Mouse (Mus musculus) spleen, adult 2 months (tissue): ENCODE data around the gene Gm20388. TPM values are rescaled to one million over a fixed set of nuclear protein-coding genes. Genes with fewer than 3 reads are reported as not detected.

Experiments
- DNase-seq, 2 experiments: peaks; one replicate each; pipeline versions ENCODE4 v3.0.0 to v3.0.0-alpha.2; 2012 to 2021; ENCODE audit warnings: low spot score in 2 of 2, low read depth in 1 of 2
- H3K27ac ChIP-seq: fragments of 200-500 bp; 2 replicates; pipeline ENCODE4 v1.5.1; 2012; ENCODE audit warnings: low read length, inconsistent platforms; ENCODE audit not compliant: insufficient read depth
- H3K27me3 ChIP-seq: fragments of 200-500 bp; 2 replicates; pipeline ENCODE4 v1.6.1; 2012; ENCODE audit warnings: mild to moderate bottlenecking, moderate library complexity, low read length, inconsistent platforms; ENCODE audit not compliant: control insufficient read depth, insufficient read depth
- H3K36me3 ChIP-seq: fragments of 200-500 bp; 2 replicates; pipeline ENCODE4 v1.6.1; 2012; ENCODE audit warnings: mild to moderate bottlenecking, low read length, inconsistent platforms; ENCODE audit not compliant: control insufficient read depth, insufficient read depth
- H3K4me1 ChIP-seq: fragments of 200-500 bp; 2 replicates; pipeline ENCODE4 v1.6.1; 2011; ENCODE audit warnings: inconsistent platforms; ENCODE audit not compliant: control insufficient read depth, insufficient read depth, insufficient read length
- H3K4me3 ChIP-seq: fragments of 200-500 bp; 2 replicates; pipeline ENCODE4 v1.5.1; 2011; ENCODE audit warnings: mild to moderate bottlenecking, inconsistent platforms; ENCODE audit not compliant: insufficient read depth, insufficient read length; ENCODE audit errors: extremely low read depth
- CTCF ChIP-seq: fragments of 200-500 bp; IDR thresholded peaks from 2 replicates; pipeline ENCODE4 v1.5.1; 2011; ENCODE audit warnings: mild to moderate bottlenecking, inconsistent platforms; ENCODE audit not compliant: insufficient read depth, insufficient read length, insufficient replicate concordance; ENCODE audit errors: extremely low read depth
- POLR2A ChIP-seq: fragments of 200-500 bp; IDR thresholded peaks from 2 replicates; pipeline ENCODE4 v1.6.1; 2011; ENCODE audit warnings: low read depth, low read length, inconsistent platforms
- whole genome bisulfite sequencing: fragments of 180-500 bp; shearing (Covaris S2); methylation state at CpG from one replicate; pipeline ENCODE4 v1.1.7; 2018; 5-methylcytosine and 5-hydroxymethylcytosine counted together
- polyA plus RNA-seq: library from polyadenylated mRNA; depleted of rRNA; stranded (reverse); fragments of >200 nt; gene quantifications from 2 replicates; pipeline ENCODE4 v1.2.3, GENCODE M21; 2012

The Gm20388 gene
- polyA plus RNA-seq, 1 experiment, result 26.1 TPM

DNA sequence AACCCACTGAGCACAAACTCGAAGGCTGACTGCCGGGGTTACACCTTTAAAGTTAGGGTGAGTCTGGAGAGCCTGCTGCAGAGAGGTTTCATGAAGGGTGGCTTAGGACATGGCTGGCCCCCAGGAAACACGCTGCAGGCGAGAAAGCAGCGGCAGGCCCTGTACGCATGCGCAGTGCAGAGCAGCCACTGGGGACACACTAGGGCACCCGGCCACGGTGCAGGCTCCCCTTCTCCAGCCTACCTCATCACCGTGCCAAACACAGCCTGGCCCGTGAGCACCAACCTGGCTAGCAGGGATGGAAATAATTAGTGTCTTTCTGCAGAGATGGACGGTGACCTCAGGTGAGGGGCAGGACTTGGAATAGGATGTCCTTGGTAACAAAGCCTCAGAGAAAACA, 2175.4 kb downstream of the Gm20388 start:
- Histone ChIP-seq H3K27me3 (no peaks in the 10 kb centered on the region), H3K36me3 (no peaks in the 10 kb centered on the region), H3K4me1 (no peaks in the 10 kb centered on the region), H3K27ac (no peak overlapping the region), H3K4me3 (no peak overlapping the region)
- no peak for TF ChIP-seq CTCF
- no peak for TF ChIP-seq POLR2A
- no peak for DNase-seq
- WGBS, result 85% methylated on average over 12 of the region's 12 CpGs

DNA sequence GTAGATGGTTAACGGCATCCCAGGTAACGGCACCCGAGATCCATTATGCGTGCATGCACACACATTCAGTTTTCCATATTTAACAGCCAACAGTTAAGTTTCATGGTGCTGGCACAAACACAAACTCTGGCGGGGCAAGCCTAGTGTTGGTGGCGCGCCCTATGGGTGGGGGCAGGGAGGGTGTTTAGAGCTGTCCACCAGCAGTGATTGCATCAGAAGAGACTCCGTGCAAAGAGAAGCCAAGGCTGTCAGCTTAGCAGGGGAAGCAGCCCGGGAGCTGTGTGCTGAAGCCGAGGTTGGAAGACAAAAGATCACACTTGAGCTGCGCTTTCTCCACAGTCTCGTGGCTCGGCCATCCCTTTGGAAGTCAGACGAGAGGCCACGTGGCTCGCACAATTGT, 2178.0 kb downstream of the Gm20388 start:
- no peak overlapping the region for H3K4me3 ChIP-seq
- no peak overlapping the region for H3K27ac ChIP-seq
- 92% methylated on average over 16 of the region's 16 CpGs for WGBS
- no peak for TF ChIP-seq POLR2A
- no peak for TF ChIP-seq CTCF
- DNase-seq, result no peak
- no peaks in the 10 kb centered on the region for H3K27me3 ChIP-seq
- no peaks in the 10 kb centered on the region for H3K36me3 ChIP-seq
- no peaks in the 10 kb centered on the region for H3K4me1 ChIP-seq

DNA sequence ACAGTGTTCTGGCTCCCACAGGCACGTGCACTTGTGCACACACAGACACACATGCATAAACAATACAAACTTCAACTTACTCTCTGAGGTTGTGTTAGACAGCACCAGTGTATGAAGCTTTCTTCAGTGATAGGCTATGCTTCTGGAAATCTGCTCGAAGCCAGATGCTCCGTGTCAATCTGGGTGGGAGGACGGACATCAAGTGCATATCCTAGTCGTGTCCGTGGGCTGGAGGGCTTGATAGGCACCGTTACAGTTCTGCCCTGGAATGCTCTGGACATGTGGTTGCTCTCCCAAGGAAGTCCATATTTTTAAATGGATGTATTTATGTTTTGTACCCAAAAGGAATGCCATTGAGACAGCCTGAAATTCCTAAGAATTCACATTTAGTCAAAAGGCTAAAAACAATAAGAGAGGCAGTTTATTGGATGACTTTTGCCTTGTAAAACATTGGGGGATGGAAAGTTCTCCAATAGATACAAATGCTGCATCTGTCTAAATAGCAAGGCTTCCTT, 2178.6 kb downstream of the Gm20388 start:
- DNase-seq, result no peak
- Histone ChIP-seq H3K27me3 (no peaks in the 10 kb centered on the region), H3K4me1 (no peaks in the 10 kb centered on the region), H3K4me3 (no peak overlapping the region), H3K36me3 (no peaks in the 10 kb centered on the region), H3K27ac (no peak overlapping the region)
- TF ChIP-seq POLR2A, result no peak
- no peak for TF ChIP-seq CTCF
- WGBS, result 87% methylated on average over 7 of the region's 7 CpGs

DNA sequence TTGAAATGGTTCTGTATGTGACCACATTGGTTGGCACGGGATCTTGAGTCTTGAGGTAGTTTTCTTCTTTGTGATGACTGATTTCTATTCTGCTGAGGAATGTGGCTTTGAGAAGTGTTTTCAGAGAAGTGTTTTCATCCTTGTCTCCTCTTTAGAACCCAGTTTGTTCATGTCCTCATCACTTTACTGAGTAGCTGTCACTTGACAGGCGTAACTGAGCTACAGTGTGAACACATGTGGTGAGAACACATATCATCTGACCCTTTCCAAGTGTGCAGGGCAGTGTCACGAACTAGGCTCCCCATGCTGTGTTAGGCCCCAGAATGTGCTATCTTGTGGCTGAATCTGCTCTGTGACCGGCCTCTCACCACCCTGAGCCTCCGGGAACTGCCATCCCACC, 2181.8 kb downstream of the Gm20388 start:
- H3K36me3 ChIP-seq, result no peaks in the 10 kb centered on the region
- no peak overlapping the region for H3K4me3 ChIP-seq
- H3K27ac ChIP-seq, result no peak overlapping the region
- H3K4me1 ChIP-seq, result no peaks in the 10 kb centered on the region
- H3K27me3 ChIP-seq, result no peaks in the 10 kb centered on the region
- DNase-seq, result no peak
- WGBS, result 83% methylated on average over 5 of the region's 5 CpGs
- TF ChIP-seq CTCF (no peak), POLR2A (no peak)

DNA sequence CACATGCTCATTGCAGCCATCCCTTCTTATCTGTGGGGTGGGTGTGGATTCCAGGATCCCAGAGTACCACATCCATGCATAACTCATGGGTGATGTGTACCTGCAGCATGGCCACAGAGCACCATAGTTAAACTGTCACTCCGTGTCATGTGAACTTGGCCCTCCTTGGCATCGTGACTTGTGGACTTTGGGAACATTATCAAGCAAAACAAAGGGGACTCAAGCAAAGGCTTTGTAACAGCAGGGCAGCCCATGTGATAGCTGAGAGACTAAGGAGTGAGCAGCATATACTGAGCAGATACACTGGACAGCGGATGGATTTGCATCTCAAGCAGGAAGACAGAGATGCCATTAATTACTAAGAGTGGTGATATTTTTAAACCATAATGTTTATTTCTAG, 2188.1 kb downstream of the Gm20388 start:
- no peak overlapping the region for H3K27ac ChIP-seq
- no peaks in the 10 kb centered on the region for H3K36me3 ChIP-seq
- 79% methylated on average over 3 of the region's 3 CpGs for WGBS
- H3K27me3 ChIP-seq, result no peaks in the 10 kb centered on the region
- TF ChIP-seq CTCF (no peak), POLR2A (no peak)
- H3K4me3 ChIP-seq, result no peak overlapping the region
- H3K4me1 ChIP-seq, result no peaks in the 10 kb centered on the region
- no peak for DNase-seq

DNA sequence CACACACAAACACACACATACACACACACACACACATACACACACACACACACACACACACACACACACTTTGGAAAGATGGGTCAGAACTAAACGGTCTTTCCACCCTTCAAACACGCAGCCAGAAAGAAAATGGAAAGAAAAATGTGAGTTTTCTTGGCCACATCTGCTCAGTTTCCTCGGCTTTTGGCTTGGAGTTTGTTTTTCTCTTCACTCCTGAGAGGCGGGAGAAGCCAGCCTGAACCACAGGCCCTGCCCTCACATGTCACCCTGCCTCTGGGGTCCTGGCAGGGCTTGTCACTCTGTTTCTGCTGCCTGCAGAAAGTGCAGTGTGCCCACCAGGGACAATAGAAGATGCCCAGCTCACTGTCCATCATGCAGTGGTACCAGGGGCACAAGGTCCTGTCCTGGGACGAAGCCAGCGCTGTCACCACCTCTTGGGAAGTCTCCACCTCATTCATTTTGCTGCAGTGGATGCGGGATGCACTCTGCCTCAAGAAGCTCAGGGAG, 2189.1 kb downstream of the Gm20388 start:
- no peak for DNase-seq
- no peaks in the 10 kb centered on the region for H3K36me3 ChIP-seq
- no peaks in the 10 kb centered on the region for H3K4me1 ChIP-seq
- no peak overlapping the region for H3K27ac ChIP-seq
- no peak overlapping the region for H3K4me3 ChIP-seq
- H3K27me3 ChIP-seq, result no peaks in the 10 kb centered on the region
- no peak for TF ChIP-seq CTCF
- TF ChIP-seq POLR2A, result no peak
- WGBS, result 93% methylated on average over 7 of the region's 7 CpGs

DNA sequence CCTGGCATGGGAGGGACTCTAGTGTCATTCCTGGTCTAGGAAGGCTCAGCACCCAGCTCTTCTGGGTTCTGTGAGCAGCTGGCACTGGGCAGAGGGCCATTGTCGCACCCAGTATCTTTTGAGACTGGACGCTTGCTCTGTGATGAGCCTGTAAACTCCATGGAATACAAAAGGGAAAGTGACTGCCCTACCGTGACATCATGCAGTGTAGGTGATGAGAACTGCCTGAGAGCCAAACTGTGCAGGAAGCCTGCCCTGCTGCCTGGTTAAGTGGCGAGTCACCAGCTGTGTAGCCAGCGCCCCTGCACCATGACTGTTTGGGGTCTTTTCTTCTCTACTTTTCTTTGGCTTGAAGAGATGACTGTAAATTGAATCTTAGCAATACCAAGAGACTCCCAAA, 2191.2 kb downstream of the Gm20388 start:
- TF ChIP-seq POLR2A (no peak), CTCF (no peak)
- 78% methylated on average over 5 of the region's 5 CpGs for WGBS
- DNase-seq, result no peak
- no peak overlapping the region for H3K4me3 ChIP-seq
- no peaks in the 10 kb centered on the region for H3K27me3 ChIP-seq
- no peaks in the 10 kb centered on the region for H3K36me3 ChIP-seq
- H3K27ac ChIP-seq, result no peak overlapping the region
- H3K4me1 ChIP-seq, result no peaks in the 10 kb centered on the region

DNA sequence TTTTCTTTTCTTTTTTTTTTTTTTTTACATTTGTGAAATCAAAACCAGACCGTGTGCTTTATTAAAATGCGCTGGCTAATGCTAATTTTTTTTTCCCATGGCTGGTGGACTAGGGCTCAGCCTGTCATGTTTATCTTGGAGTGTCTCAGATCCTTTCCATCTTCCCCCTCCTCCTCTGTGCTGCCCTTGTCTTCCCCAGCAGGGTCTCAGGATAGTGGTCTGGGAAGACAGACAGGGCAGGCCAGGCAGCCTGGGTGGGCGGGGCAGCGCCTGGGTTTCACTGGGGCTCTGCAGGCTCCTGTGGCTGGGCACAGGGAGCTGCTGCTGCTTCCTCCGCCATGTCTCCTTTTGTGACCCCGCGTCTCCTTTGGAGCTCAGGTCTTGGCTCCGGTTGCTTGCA, 2191.6 kb downstream of the Gm20388 start:
- TF ChIP-seq CTCF (no peak), POLR2A (no peak)
- Histone ChIP-seq H3K27ac (no peak overlapping the region), H3K27me3 (no peaks in the 10 kb centered on the region), H3K4me1 (no peaks in the 10 kb centered on the region), H3K4me3 (no peak overlapping the region), H3K36me3 (no peaks in the 10 kb centered on the region)
- 79% methylated on average over 8 of the region's 8 CpGs for WGBS
- DNase-seq, result no peak
